Mouse (Mus musculus) bone marrow macrophage, adult 2 months (primary cell): ENCODE data around the gene Ces3b. TPM values are rescaled to one million over a fixed set of nuclear protein-coding genes. Genes with fewer than 3 reads are reported as not detected.
A peak's percentile ranks its signal among the peaks of the same experiment; 100 is the strongest.
"Not testable (repeated sequence)": the region's sequence is repeated elsewhere in the genome, so short reads cannot be mapped to it uniquely, and the experiment has no call there.

Experiments
- H3K27ac ChIP-seq: 2 replicates; pipeline ENCODE4 v1.5.1; 2012; ENCODE audit warnings: low read depth, low read length; ENCODE audit not compliant: insufficient read depth
- H3K4me1 ChIP-seq: 2 replicates; pipeline ENCODE4 v1.6.1; 2012; ENCODE audit warnings: low read length; ENCODE audit not compliant: control insufficient read depth, insufficient read depth
- H3K4me3 ChIP-seq: 2 replicates; pipeline ENCODE4 v1.5.1; 2012; ENCODE audit warnings: mild to moderate bottlenecking, low read length, moderate library complexity; ENCODE audit not compliant: insufficient read depth
- CTCF ChIP-seq: IDR thresholded peaks from 2 replicates; pipeline ENCODE4 v1.5.1; 2012; ENCODE audit warnings: low read depth, mild to moderate bottlenecking, low read length, moderate library complexity
- POLR2A ChIP-seq: IDR thresholded peaks from 2 replicates; pipeline ENCODE4 v1.6.1; 2012; ENCODE audit warnings: mild to moderate bottlenecking, low read depth, low read length, borderline replicate concordance
- polyA plus RNA-seq: library from polyadenylated mRNA; stranded (reverse); fragments of >200 nt; gene quantifications from 2 replicates; pipeline ENCODE4 v1.2.4, GENCODE M21; 2012; ENCODE audit not compliant: missing spikeins, insufficient read depth, insufficient read length

Ces3b gene
- polyA plus RNA-seq, 1 experiment: not detected

GRCm38 (mm10) chr8:105078591-105078990 lies 5.0 kb upstream of the Ces3b start:
- Histone ChIP-seq H3K4me3 (no peak overlapping the region), H3K27ac (no peak overlapping the region), H3K4me1 (no peaks in the 10 kb centered on the region)
- TF ChIP-seq POLR2A (no peak), CTCF (no peak)

DNA sequence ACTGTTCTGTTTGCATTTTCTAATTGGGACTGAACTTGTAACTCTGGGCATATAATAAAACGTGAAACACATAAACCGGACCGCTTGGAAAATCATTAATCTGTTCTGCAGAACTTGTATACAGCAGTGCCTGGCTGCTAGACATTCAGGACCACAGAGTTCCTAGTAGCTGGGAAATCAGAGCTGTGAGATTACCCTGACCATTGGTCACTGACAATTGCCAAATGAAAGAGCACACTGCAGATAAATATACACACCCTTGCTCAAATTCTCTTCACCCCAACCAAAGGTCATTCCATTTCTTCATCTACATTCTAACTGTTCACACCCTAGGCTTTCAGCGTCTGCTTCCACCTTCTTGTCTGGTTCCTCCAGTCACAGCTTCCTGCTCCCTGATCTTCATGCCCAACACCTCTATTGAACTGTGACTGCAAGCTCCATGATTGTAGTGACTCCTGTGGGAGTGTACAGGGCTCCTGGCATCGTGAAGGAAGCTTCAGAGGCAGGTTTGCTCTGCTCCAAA lies 2.7 kb upstream of the Ces3b start:
- H3K4me3 ChIP-seq: no peak overlapping the region
- no peaks in the 10 kb centered on the region for H3K4me1 ChIP-seq
- TF ChIP-seq POLR2A (no peak), CTCF (no peak)
- no peak overlapping the region for H3K27ac ChIP-seq

GRCm38 (mm10) chr8:105088166-105088565 lies 4.6 kb downstream of the Ces3b start:
- H3K4me3 ChIP-seq, H3K27ac ChIP-seq, H3K4me1 ChIP-seq: not testable (repeated sequence)

DNA sequence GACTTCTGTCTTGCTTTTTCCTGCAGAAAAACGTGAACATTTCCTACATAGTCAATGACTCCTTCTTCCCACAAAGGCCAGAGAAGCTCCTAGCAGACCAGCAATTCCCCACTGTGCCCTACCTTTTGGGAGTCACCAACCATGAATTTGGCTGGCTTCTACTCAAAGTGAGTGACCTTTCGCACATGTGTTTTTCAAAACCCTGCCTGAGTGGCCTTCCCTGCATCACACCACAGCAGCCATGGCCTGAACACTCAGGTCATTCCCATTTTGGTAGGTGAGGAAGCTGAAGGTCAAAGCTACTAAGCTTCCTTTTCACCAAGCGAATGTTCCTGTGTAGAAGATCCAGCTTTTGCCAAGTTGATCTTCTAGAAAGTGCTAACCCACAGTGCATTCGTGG lies 5.0 kb downstream of the Ces3b start:
- no peak overlapping the region for H3K27ac ChIP-seq
- no peak for TF ChIP-seq CTCF
- TF ChIP-seq POLR2A: no peak
- no peaks in the 10 kb centered on the region for H3K4me1 ChIP-seq
- no peak overlapping the region for H3K4me3 ChIP-seq

DNA sequence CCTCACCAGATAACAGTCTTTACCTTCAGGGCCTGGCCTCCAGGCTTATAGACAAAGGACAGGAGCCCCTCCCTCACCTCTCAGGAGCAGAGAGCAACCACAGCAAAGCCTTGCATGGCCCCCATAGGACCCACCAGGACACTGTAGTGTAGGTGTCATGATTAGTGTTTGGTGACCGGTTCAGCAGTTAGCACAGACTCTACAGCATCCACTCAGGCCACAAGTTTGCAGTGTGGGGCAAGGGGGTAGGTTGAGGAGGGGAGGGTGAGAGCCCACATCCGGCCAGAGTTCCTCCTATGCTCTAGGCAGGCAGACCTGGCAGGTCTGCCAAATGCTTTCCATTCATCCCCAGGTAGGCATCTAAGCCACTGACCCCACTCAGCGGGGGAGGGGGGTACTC lies 10.4 kb downstream of the Ces3b start:
- Histone ChIP-seq H3K4me1 (no peaks in the 10 kb centered on the region), H3K4me3 (no peak overlapping the region), H3K27ac (no peak overlapping the region)
- TF ChIP-seq CTCF: no peak
- TF ChIP-seq POLR2A: no peak

GRCm38 (mm10) chr8:105102101-105102785 lies 18.7 kb downstream of the Ces3b start:
- not testable (repeated sequence) for H3K4me3 ChIP-seq, H3K4me1 ChIP-seq, H3K27ac ChIP-seq

GRCm38 (mm10) chr8:105103701-105104100 lies 20.1 kb downstream of the Ces3b start:
- H3K27ac ChIP-seq, H3K4me3 ChIP-seq, H3K4me1 ChIP-seq: not testable (repeated sequence)

GRCm38 (mm10) chr8:105104220-105104619 lies 20.7 kb downstream of the Ces3b start:
- no peak overlapping the region for H3K4me3 ChIP-seq
- H3K27ac ChIP-seq: no peak overlapping the region
- TF ChIP-seq POLR2A (no peak), CTCF (no peak)
- no peaks in the 10 kb centered on the region for H3K4me1 ChIP-seq

GRCm38 (mm10) chr8:105129864-105130263 lies 46.3 kb downstream of the Ces3b start:
- H3K27ac ChIP-seq: no peak overlapping the region
- no peaks in the 10 kb centered on the region for H3K4me1 ChIP-seq
- TF ChIP-seq CTCF (no peak), POLR2A (no peak)
- no peak overlapping the region for H3K4me3 ChIP-seq

- Histone ChIP-seq H3K27ac (no peak within 1 kb of the TSS), H3K4me3 (no peak within 1 kb of the TSS), H3K4me1 (no peaks in the 10 kb centered on the region)
- no peak for TF ChIP-seq POLR2A
- TF ChIP-seq CTCF: no peak
These were observed 48.0 kb downstream of the Ces3b start, which contains the start of gene Ces4a for GRCm38 (mm10) chr8:105131509-105131908. TSS of gene Ces4a (plus strand) at chr8:105131800.

DNA sequence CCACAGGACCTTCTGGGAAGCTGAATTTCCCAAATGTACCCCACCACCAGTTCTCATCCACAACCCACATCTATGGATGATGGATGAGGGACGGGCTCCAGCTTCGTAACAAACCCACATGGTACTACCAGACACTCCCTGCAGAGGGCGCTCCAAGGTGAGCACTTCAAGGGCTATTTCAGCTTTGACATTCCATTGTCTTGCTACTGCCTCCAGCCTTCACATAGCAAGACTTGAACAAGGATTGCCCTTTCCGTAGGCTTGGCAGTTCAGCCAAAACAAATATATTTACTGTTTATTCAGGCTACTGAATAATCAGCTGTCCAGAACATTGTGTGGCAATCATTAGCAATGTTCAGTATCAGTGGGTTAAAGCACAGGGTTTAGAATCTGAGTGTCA lies 54.9 kb downstream of the Ces3b start:
- Histone ChIP-seq H3K27ac (no peak overlapping the region), H3K4me1 (no peaks in the 10 kb centered on the region), H3K4me3 (no peak overlapping the region)
- peak; percentile 76 for TF ChIP-seq CTCF
- TF ChIP-seq POLR2A: no peak
